Mouse (Mus musculus): Measurements from ENCODE around the gene Ptpn12. TPM values are rescaled to one million over a fixed set of nuclear protein-coding genes. Genes with fewer than 3 reads are reported as not detected.

Gene Ptpn12
- total RNA-seq (2014; rRNA removed; ENCODE audit: low replicate concordance): 23.7 and 23.8 TPM in 2 replicates
- 10.3 and 11.6 TPM in 2 replicates for polyA plus RNA-seq (2015; fragmentation: Nextera tagmentation; extraction: Ambion mirVana)

- DNase-seq (ENCODE audit: low spot score): peak; percentile 93
- Histone ChIP-seq H3K4me2 (ENCODE audit: low read depth, low read length) (peak within 1 kb of the TSS; percentile 67), H3K27ac (ENCODE audit: low read depth) (peak within 1 kb of the TSS; percentile 100), H3K27me3 (ENCODE audit: control insufficient read depth, insufficient read depth, low read length) (no peaks in the 10 kb centered on the region), H3K9me3 (replicated peaks; ENCODE audit: control insufficient read depth, low read length) (no peaks in the 10 kb centered on the region), H3K9ac (replicated peaks; ENCODE audit: low read depth, low read length) (peak within 1 kb of the TSS; percentile 98), H3K4me3 (ENCODE audit: low read depth, low read length) (peak within 1 kb of the TSS; percentile 96), H3K4me1 (ENCODE audit: control insufficient read depth, insufficient read depth) (peaks cover 21% of the 10 kb centered on the region), H3K36me3 (replicated peaks; ENCODE audit: control insufficient read depth, insufficient read depth, low read length) (no peaks in the 10 kb centered on the region)
- ATAC-seq (ENCODE audit: insufficient read depth, low read depth): peak; percentile 93
- TF ChIP-seq CTCF (IDR thresholded peaks at IDR 0.05; ENCODE audit: low read depth) (peak; percentile 35), EP300 (IDR thresholded peaks at IDR 0.05; ENCODE audit: low read depth) (no peak)
- under 1% methylated on average over 48 of the region's 73 CpGs for WGBS
These were observed at the start of gene Ptpn12 for GRCm38 (mm10) chr5:21055820-21056531. Gene Ptpn12, minus strand, starts transcription at chr5:21055911.

- TF ChIP-seq CTCF (IDR thresholded peaks at IDR 0.05; ENCODE audit: low read depth): no peak
- TF ChIP-seq EP300 (IDR thresholded peaks at IDR 0.05; ENCODE audit: low read depth): no peak
- WGBS: 79% methylated on average over 6 of the region's 6 CpGs
- no peak for ATAC-seq (ENCODE audit: insufficient read depth, low read depth)
- H3K4me1 ChIP-seq (ENCODE audit: control insufficient read depth, insufficient read depth): no peaks in the 10 kb centered on the region
- DNase-seq (ENCODE audit: low spot score): no peak
- H3K27ac ChIP-seq (ENCODE audit: low read depth): no peak overlapping the region
- H3K4me3 ChIP-seq (ENCODE audit: low read depth, low read length): no peak overlapping the region
- H3K36me3 ChIP-seq (replicated peaks; ENCODE audit: control insufficient read depth, insufficient read depth, low read length): no peaks in the 10 kb centered on the region
- no peak overlapping the region for H3K4me2 ChIP-seq (ENCODE audit: low read depth, low read length)
- no peaks in the 10 kb centered on the region for H3K27me3 ChIP-seq (ENCODE audit: control insufficient read depth, insufficient read depth, low read length)
- no peaks in the 10 kb centered on the region for H3K9me3 ChIP-seq (replicated peaks; ENCODE audit: control insufficient read depth, low read length)
- H3K9ac ChIP-seq (replicated peaks; ENCODE audit: low read depth, low read length): no peak overlapping the region
These were observed 35.5 kb upstream of the Ptpn12 start for GRCm38 (mm10) chr5:21091179-21091578.

GRCm38 (mm10) chr5:21057217-21057616 is 1.5 kb upstream of the Ptpn12 start:
- H3K9me3 ChIP-seq (replicated peaks; ENCODE audit: control insufficient read depth, low read length): no peaks in the 10 kb centered on the region
- H3K4me1 ChIP-seq (ENCODE audit: control insufficient read depth, insufficient read depth): peaks cover 14% of the 10 kb centered on the region
- no peak overlapping the region for H3K9ac ChIP-seq (replicated peaks; ENCODE audit: low read depth, low read length)
- no peaks in the 10 kb centered on the region for H3K36me3 ChIP-seq (replicated peaks; ENCODE audit: control insufficient read depth, insufficient read depth, low read length)
- ATAC-seq (ENCODE audit: insufficient read depth, low read depth): no peak
- no peak for TF ChIP-seq EP300 (IDR thresholded peaks at IDR 0.05; ENCODE audit: low read depth)
- no peak for TF ChIP-seq CTCF (IDR thresholded peaks at IDR 0.05; ENCODE audit: low read depth)
- H3K4me2 ChIP-seq (ENCODE audit: low read depth, low read length): peak overlapping the region; percentile 62; the same call in 1 of the 2 replicates
- peak overlapping the region; percentile 96; the same call in 1 of the 2 replicates for H3K4me3 ChIP-seq (ENCODE audit: low read depth, low read length)
- peak overlapping the region; percentile 100; the same call in 1 of the 2 replicates for H3K27ac ChIP-seq (ENCODE audit: low read depth)
- no peaks in the 10 kb centered on the region for H3K27me3 ChIP-seq (ENCODE audit: control insufficient read depth, insufficient read depth, low read length)
- no peak for DNase-seq (ENCODE audit: low spot score)
- 82% methylated on average over 2 of the region's 2 CpGs for WGBS

GRCm38 (mm10) chr5:21056595-21056994 is 884 bp upstream of the Ptpn12 start:
- TF ChIP-seq EP300 (IDR thresholded peaks at IDR 0.05; ENCODE audit: low read depth) (no peak), CTCF (IDR thresholded peaks at IDR 0.05; ENCODE audit: low read depth) (no peak)

GRCm38 (mm10) chr5:21055071-21055819 is 466 bp downstream of the Ptpn12 start:
- TF ChIP-seq CTCF (IDR thresholded peaks at IDR 0.05; ENCODE audit: low read depth): no peak
- TF ChIP-seq EP300 (IDR thresholded peaks at IDR 0.05; ENCODE audit: low read depth): no peak

More at GRCm38 (mm10) chr5:21056595-21056994, 884 bp upstream of the Ptpn12 start:
- H3K4me3 ChIP-seq (ENCODE audit: low read depth, low read length): peak overlapping the region; percentile 96
- no peaks in the 10 kb centered on the region for H3K9me3 ChIP-seq (replicated peaks; ENCODE audit: control insufficient read depth, low read length)
- DNase-seq (ENCODE audit: low spot score) (no peak), ATAC-seq (ENCODE audit: insufficient read depth, low read depth) (no peak)
- H3K36me3 ChIP-seq (replicated peaks; ENCODE audit: control insufficient read depth, insufficient read depth, low read length): no peaks in the 10 kb centered on the region
- peaks cover 14% of the 10 kb centered on the region for H3K4me1 ChIP-seq (ENCODE audit: control insufficient read depth, insufficient read depth)
- H3K4me2 ChIP-seq (ENCODE audit: low read depth, low read length): peak overlapping the region; percentile 62
- WGBS: 4% methylated on average over 8 of the region's 8 CpGs
- no peaks in the 10 kb centered on the region for H3K27me3 ChIP-seq (ENCODE audit: control insufficient read depth, insufficient read depth, low read length)
- H3K27ac ChIP-seq (ENCODE audit: low read depth): peak overlapping the region; percentile 100
- H3K9ac ChIP-seq (replicated peaks; ENCODE audit: low read depth, low read length): peak overlapping the region; percentile 98

More at GRCm38 (mm10) chr5:21055071-21055819, 466 bp downstream of the Ptpn12 start:
- DNase-seq (ENCODE audit: low spot score): no peak
- no peaks in the 10 kb centered on the region for H3K27me3 ChIP-seq (ENCODE audit: control insufficient read depth, insufficient read depth, low read length)
- peak overlapping the region; percentile 98 for H3K9ac ChIP-seq (replicated peaks; ENCODE audit: low read depth, low read length)
- ATAC-seq (ENCODE audit: insufficient read depth, low read depth): peak; percentile 18
- no peaks in the 10 kb centered on the region for H3K9me3 ChIP-seq (replicated peaks; ENCODE audit: control insufficient read depth, low read length)
- H3K27ac ChIP-seq (ENCODE audit: low read depth): peak overlapping the region; percentile 100
- WGBS: under 1% methylated on average over 44 of the region's 84 CpGs
- H3K36me3 ChIP-seq (replicated peaks; ENCODE audit: control insufficient read depth, insufficient read depth, low read length): no peaks in the 10 kb centered on the region
- peak overlapping the region; percentile 67 for H3K4me2 ChIP-seq (ENCODE audit: low read depth, low read length)
- H3K4me3 ChIP-seq (ENCODE audit: low read depth, low read length): peak overlapping the region; percentile 96
- H3K4me1 ChIP-seq (ENCODE audit: control insufficient read depth, insufficient read depth): peaks cover 27% of the 10 kb centered on the region

Measured in heart, postnatal 0 days (tissue).